Mouse (Mus musculus) kidney, embryonic 15.5 days (tissue): Measurements from ENCODE around the gene Rapgef4. TPM values are rescaled to one million over a fixed set of nuclear protein-coding genes. Genes with fewer than 3 reads are reported as not detected.

Experiments used
- ATAC-seq: fragments of 200-750 bp; cut with Nextera tagmentation; replicated peaks from 2 replicates; pipeline ENCODE4 v1.8.0; 2017; ENCODE audit warnings: moderate TSS enrichment; ENCODE audit not compliant: low FRiP score
- H3K27ac ChIP-seq: fragments of 300-500 bp; sonication (generic); 2 replicates; pipeline ENCODE4 v1.5.1; 2015; ENCODE audit warnings: mild to moderate bottlenecking, inconsistent platforms
- H3K27me3 ChIP-seq: fragments of 300-500 bp; sonication (generic); 2 replicates; pipeline ENCODE4 v1.6.1; 2015; ENCODE audit warnings: inconsistent platforms
- H3K36me3 ChIP-seq: fragments of 300-500 bp; sonication (generic); 2 replicates; pipeline ENCODE4 v1.6.1; 2015; ENCODE audit warnings: inconsistent platforms
- H3K4me1 ChIP-seq: fragments of 300-500 bp; sonication (generic); 2 replicates; pipeline ENCODE4 v1.6.1; 2015; ENCODE audit warnings: inconsistent platforms
- H3K4me2 ChIP-seq: fragments of 300-500 bp; sonication (generic); 2 replicates; pipeline ENCODE4 v1.6.1; 2015; ENCODE audit warnings: moderate library complexity, mild to moderate bottlenecking, inconsistent platforms
- H3K4me3 ChIP-seq: fragments of 300-500 bp; sonication (generic); replicated peaks from 2 replicates; pipeline ENCODE4 v1.5.1; 2015; ENCODE audit warnings: mild to moderate bottlenecking, inconsistent platforms
- H3K9ac ChIP-seq: fragments of 300-500 bp; sonication (generic); 2 replicates; pipeline ENCODE4 v1.6.1; 2015; ENCODE audit warnings: mild to moderate bottlenecking, inconsistent platforms
- H3K9me3 ChIP-seq: fragments of 300-500 bp; sonication (generic); replicated peaks from 2 replicates; pipeline ENCODE4 v1.6.1; 2016; ENCODE audit warnings: inconsistent platforms
- WGBS: fragments of 180-500 bp; shearing (Covaris S2); methylation state at CpG from one replicate; pipeline ENCODE4 v1.1.7; 2015; ENCODE audit warnings: mixed read lengths; 5-methylcytosine and 5-hydroxymethylcytosine counted together
- polyA plus RNA-seq: library from polyadenylated mRNA; unstranded; fragments of >200 nt; fragmentation: Nextera tagmentation; extraction: Ambion mirVana; gene quantifications from 2 replicates; pipeline ENCODE4 v1.2.1, GENCODE M21; 2015

Gene Rapgef4
- 6.3 and 9.4 TPM in 2 replicates for polyA plus RNA-seq

- no peak within 1 kb of the TSS for H3K27ac ChIP-seq
- H3K27me3 ChIP-seq = peaks cover 30% of the 10 kb centered on the region
- peak within 1 kb of the TSS; percentile 98 for H3K4me2 ChIP-seq
- H3K36me3 ChIP-seq = no peaks in the 10 kb centered on the region
- peak within 1 kb of the TSS; percentile 62 for H3K9ac ChIP-seq
- no peaks in the 10 kb centered on the region for H3K9me3 ChIP-seq
- WGBS = under 1% methylated on average over 52 of the region's 52 CpGs
- ATAC-seq = 0 out of 2 replicates have a peak, but pooled peaks have one; percentile 52
- H3K4me3 ChIP-seq = peak within 1 kb of the TSS; percentile 67
- peaks cover 23% of the 10 kb centered on the region for H3K4me1 ChIP-seq
Measured at GRCm38 (mm10) chr2:71980771-71981342, at the start of gene Rapgef4. Gene Rapgef4, plus strand, starts transcription at chr2:71981240.

DNA sequence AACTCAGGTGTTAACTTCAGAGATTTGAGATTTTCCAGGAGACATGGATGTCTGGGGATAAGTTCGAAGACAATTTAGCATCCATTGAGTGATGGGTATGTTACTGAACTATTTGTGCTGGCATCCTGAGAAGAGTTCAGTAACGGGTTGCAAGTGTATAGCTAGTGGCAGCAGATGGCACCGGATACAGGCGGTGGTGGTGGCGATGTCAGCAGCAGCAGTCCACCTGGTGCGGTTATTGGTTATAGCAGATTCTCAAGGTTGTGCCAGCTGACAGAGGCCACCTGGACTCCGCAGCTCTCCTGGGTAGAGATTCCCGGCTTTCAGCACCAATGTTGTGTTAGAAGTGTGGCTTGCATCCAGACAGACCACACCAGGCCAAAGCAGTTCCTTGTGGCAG, 47.0 kb upstream of the Rapgef4 start:
- H3K27ac ChIP-seq = no peak overlapping the region
- no peak overlapping the region for H3K9ac ChIP-seq
- no peak overlapping the region for H3K4me3 ChIP-seq
- no peak overlapping the region for H3K4me2 ChIP-seq
- WGBS = 91% methylated on average over 8 of the region's 8 CpGs
- H3K4me1 ChIP-seq = peaks cover 4% of the 10 kb centered on the region; the same call in 1 of the 2 replicates
- no peak for ATAC-seq
- H3K9me3 ChIP-seq = no peaks in the 10 kb centered on the region
- H3K36me3 ChIP-seq = no peaks in the 10 kb centered on the region
- no peaks in the 10 kb centered on the region for H3K27me3 ChIP-seq

DNA sequence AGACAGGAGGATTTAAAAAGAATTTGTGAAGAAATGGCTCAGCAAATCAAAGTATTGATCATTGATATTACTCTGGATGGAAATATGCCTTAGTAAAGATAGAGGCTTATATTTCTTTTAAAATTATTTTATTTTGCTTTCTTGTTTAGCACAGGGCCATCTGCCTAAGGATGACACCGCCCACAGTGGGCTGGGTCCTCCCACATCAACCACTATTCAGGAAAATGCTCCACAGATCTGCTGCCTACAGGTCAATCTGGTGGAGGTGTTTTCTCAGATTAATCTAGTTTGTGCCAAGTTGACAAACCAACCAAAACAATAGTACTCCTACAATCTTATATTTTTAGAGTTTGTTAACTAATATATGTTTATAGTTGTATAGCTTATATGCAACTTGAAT, 44.3 kb upstream of the Rapgef4 start:
- Histone ChIP-seq H3K27me3 (no peaks in the 10 kb centered on the region), H3K4me1 (peaks cover 4% of the 10 kb centered on the region; the same call in 1 of the 2 replicates), H3K9me3 (no peaks in the 10 kb centered on the region), H3K36me3 (no peaks in the 10 kb centered on the region), H3K27ac (no peak overlapping the region), H3K4me3 (no peak overlapping the region), H3K9ac (no peak overlapping the region), H3K4me2 (no peak overlapping the region)
- 94% methylated on average over 1 of the region's 1 CpGs for WGBS
- ATAC-seq = no peak

DNA sequence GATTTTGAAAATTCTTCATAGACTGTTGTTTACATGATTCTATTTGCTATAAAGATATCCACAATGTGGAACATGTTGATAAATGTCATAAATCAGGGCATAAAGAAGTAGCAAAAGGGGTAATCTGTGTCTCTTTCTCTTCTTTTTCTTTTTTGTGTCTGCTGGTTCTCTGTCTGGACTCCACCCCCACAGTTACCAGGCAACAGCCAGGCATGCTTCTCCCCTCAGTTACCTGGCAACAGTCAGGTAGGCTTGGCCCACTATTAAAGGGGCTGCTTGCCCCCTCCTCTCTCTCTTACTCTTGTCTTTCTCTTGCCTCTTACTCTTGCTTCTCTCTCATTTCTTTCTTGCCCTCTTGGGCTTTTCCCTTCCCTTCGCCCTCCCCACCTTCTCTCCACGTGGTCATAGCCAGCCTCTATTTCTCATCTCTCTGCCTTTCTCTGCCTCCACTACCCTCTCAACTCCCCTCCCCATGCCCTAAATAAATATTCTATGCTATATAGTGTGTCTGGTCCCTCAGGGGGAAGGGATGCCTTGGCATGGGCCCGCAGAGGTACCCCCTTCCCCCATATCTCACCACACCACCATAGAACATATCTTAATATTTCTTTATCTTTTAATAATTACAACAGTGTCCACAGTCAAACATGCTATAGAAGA, 43.3 kb upstream of the Rapgef4 start:
- ATAC-seq = no peak
- 87% methylated on average over 3 of the region's 3 CpGs for WGBS
- Histone ChIP-seq H3K9ac (no peak overlapping the region), H3K27me3 (no peaks in the 10 kb centered on the region), H3K9me3 (no peaks in the 10 kb centered on the region), H3K27ac (no peak overlapping the region), H3K36me3 (no peaks in the 10 kb centered on the region), H3K4me2 (no peak overlapping the region), H3K4me3 (no peak overlapping the region), H3K4me1 (peaks cover 4% of the 10 kb centered on the region; the same call in 1 of the 2 replicates)

- no peaks in the 10 kb centered on the region for H3K36me3 ChIP-seq
- no peaks in the 10 kb centered on the region for H3K9me3 ChIP-seq
- H3K9ac ChIP-seq = no peak overlapping the region
- H3K4me2 ChIP-seq = no peak overlapping the region
- H3K4me1 ChIP-seq = peaks cover 4% of the 10 kb centered on the region; the same call in 1 of the 2 replicates
- H3K4me3 ChIP-seq = no peak overlapping the region
- H3K27ac ChIP-seq = no peak overlapping the region
- WGBS = 40% methylated on average over 6 of the region's 6 CpGs
- no peak for ATAC-seq
- H3K27me3 ChIP-seq = no peaks in the 10 kb centered on the region
Measured at GRCm38 (mm10) chr2:71938716-71939393, 42.2 kb upstream of the Rapgef4 start.

- Histone ChIP-seq H3K36me3 (no peaks in the 10 kb centered on the region), H3K27me3 (no peaks in the 10 kb centered on the region), H3K4me1 (peaks cover 4% of the 10 kb centered on the region; the same call in 1 of the 2 replicates), H3K4me2 (no peak overlapping the region), H3K9ac (no peak overlapping the region), H3K4me3 (no peak overlapping the region), H3K9me3 (no peaks in the 10 kb centered on the region), H3K27ac (no peak overlapping the region)
- ATAC-seq = no peak
- WGBS = 94% methylated on average over 3 of the region's 3 CpGs
Measured at GRCm38 (mm10) chr2:71941005-71941720, 39.9 kb upstream of the Rapgef4 start.

DNA sequence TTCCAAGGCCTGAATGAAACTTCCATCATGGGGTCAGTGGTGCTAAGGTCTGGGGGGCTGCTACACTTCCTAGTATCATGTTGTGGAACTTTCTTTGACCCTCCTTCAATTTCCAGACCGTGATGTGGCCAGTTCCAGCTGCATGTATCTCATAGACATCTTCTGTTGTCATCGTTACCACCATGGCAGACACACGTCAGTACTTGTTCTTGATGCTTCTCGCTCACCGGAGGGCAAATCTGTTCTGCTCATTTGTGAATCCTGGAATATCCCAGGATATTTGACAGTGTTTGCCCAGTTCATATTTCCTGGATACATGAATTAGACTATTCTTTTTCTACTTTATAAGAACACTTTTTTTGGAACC, 39.3 kb upstream of the Rapgef4 start:
- no peaks in the 10 kb centered on the region for H3K36me3 ChIP-seq
- 91% methylated on average over 5 of the region's 5 CpGs for whole genome bisulfite sequencing
- H3K9ac ChIP-seq = no peak overlapping the region
- H3K9me3 ChIP-seq = no peaks in the 10 kb centered on the region
- H3K27me3 ChIP-seq = no peaks in the 10 kb centered on the region
- peaks cover 4% of the 10 kb centered on the region; the same call in 1 of the 2 replicates for H3K4me1 ChIP-seq
- H3K27ac ChIP-seq = no peak overlapping the region
- no peak overlapping the region for H3K4me3 ChIP-seq
- no peak for ATAC-seq
- no peak overlapping the region for H3K4me2 ChIP-seq

- peaks cover 3% of the 10 kb centered on the region; the same call in 1 of the 2 replicates for H3K9me3 ChIP-seq
- no peaks in the 10 kb centered on the region for H3K36me3 ChIP-seq
- ATAC-seq = no peak
- no peaks in the 10 kb centered on the region for H3K4me1 ChIP-seq
- no peak overlapping the region for H3K27ac ChIP-seq
- no peak overlapping the region for H3K9ac ChIP-seq
- 88% methylated on average over 4 of the region's 4 CpGs for WGBS
- no peak overlapping the region for H3K4me2 ChIP-seq
- no peaks in the 10 kb centered on the region for H3K27me3 ChIP-seq
- H3K4me3 ChIP-seq = no peak overlapping the region
Measured at GRCm38 (mm10) chr2:71951212-71951611, 29.8 kb upstream of the Rapgef4 start.

DNA sequence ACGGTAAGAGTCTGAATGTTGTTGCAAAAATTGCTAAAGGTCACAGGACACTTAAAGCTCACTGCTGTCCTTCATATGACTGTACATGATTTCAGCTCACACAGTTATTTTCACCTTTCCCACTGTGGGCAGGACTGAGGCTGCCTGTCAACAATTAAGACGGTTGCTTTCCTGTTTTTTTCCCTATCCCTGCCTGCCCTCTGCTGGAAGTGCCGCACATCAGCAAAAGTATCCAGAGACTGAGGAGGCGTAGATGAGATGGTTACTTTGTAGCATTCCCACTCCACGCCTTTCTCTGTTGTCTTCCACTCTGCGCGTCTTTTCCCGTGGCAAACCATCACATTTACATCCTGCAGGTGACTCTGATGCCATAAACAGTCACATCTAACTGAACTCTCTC, 25.4 kb upstream of the Rapgef4 start:
- H3K4me3 ChIP-seq = no peak overlapping the region
- H3K27me3 ChIP-seq = no peaks in the 10 kb centered on the region
- H3K9ac ChIP-seq = no peak overlapping the region
- H3K9me3 ChIP-seq = no peaks in the 10 kb centered on the region
- no peak overlapping the region for H3K4me2 ChIP-seq
- 20% methylated on average over 8 of the region's 8 CpGs for WGBS
- no peaks in the 10 kb centered on the region for H3K4me1 ChIP-seq
- no peak overlapping the region for H3K27ac ChIP-seq
- no peaks in the 10 kb centered on the region for H3K36me3 ChIP-seq
- no peak for ATAC-seq

DNA sequence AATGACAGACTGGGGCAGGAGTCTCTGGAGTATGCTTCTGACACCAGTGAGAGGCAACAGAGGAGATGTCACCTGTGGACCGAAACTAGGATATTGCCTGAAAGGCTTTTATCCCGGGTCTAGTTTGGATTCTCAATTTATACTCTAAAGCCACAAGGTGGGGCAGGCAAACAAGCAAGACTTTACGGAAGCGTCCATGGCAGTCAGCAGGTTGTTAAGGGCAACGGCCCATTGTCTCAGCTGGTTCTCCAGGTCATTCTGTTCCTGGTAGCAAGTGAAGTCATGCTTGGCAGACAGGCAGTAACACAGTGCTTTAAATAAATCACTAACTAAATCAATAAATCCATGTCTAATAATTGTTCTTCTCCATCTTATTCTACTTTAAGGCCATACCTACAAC, 24.6 kb upstream of the Rapgef4 start:
- Histone ChIP-seq H3K9ac (no peak overlapping the region), H3K27ac (no peak overlapping the region), H3K4me2 (no peak overlapping the region), H3K9me3 (no peaks in the 10 kb centered on the region), H3K4me3 (no peak overlapping the region), H3K27me3 (no peaks in the 10 kb centered on the region), H3K4me1 (no peaks in the 10 kb centered on the region), H3K36me3 (no peaks in the 10 kb centered on the region)
- ATAC-seq = no peak
- WGBS = 48% methylated on average over 5 of the region's 5 CpGs

GRCm38 (mm10) chr2:71957951-71958350, 23.1 kb upstream of the Rapgef4 start:
- Histone ChIP-seq H3K4me1 (no peaks in the 10 kb centered on the region), H3K4me3 (no peak overlapping the region), H3K27ac (no peak overlapping the region), H3K36me3 (no peaks in the 10 kb centered on the region), H3K27me3 (no peaks in the 10 kb centered on the region), H3K9me3 (no peaks in the 10 kb centered on the region), H3K4me2 (no peak overlapping the region), H3K9ac (no peak overlapping the region)
- WGBS = 84% methylated on average over 1 of the region's 1 CpGs
- ATAC-seq = no peak

GRCm38 (mm10) chr2:71958393-71958792, 22.6 kb upstream of the Rapgef4 start:
- Histone ChIP-seq H3K27me3 (no peaks in the 10 kb centered on the region), H3K4me1 (no peaks in the 10 kb centered on the region), H3K27ac (no peak overlapping the region), H3K9me3 (no peaks in the 10 kb centered on the region), H3K9ac (no peak overlapping the region), H3K36me3 (no peaks in the 10 kb centered on the region), H3K4me3 (no peak overlapping the region), H3K4me2 (no peak overlapping the region)
- WGBS = 77% methylated on average over 3 of the region's 3 CpGs
- ATAC-seq = no peak
